Mouse (Mus musculus) forebrain, embryonic 11.5 days (tissue): ENCODE results near the gene B3galt5. TPM values are rescaled to one million over a fixed set of nuclear protein-coding genes. Genes with fewer than 3 reads are reported as not detected.

Experiments
- ATAC-seq: fragments of 200-750 bp; cut with Nextera tagmentation; replicated peaks from 2 replicates; pipeline ENCODE4 v1.8.0; 2017; ENCODE audit warnings: moderate TSS enrichment; ENCODE audit not compliant: low FRiP score
- DNase-seq: peaks from one replicate; pipeline ENCODE4 v3.0.0-alpha.2; 2017; ENCODE audit warnings: low spot score
- H3K27ac ChIP-seq: fragments of 300-500 bp; sonication (generic); 2 replicates; pipeline ENCODE4 v1.5.1; 2014; ENCODE audit warnings: low read depth, low read length
- H3K27me3 ChIP-seq: fragments of 300-500 bp; sonication (generic); 2 replicates; pipeline ENCODE4 v1.6.1; 2014; ENCODE audit warnings: mild to moderate bottlenecking, low read length, mixed read lengths; ENCODE audit not compliant: control insufficient read depth, insufficient read depth
- H3K36me3 ChIP-seq: fragments of 300-500 bp; sonication (generic); 2 replicates; pipeline ENCODE4 v1.6.1; 2014; ENCODE audit warnings: mild to moderate bottlenecking, low read length, moderate library complexity, mixed read lengths; ENCODE audit not compliant: control insufficient read depth, insufficient read depth
- H3K4me1 ChIP-seq: fragments of 300-500 bp; sonication (generic); replicated peaks from 2 replicates; pipeline ENCODE4 v1.6.1; 2014; ENCODE audit warnings: low read length, mixed read lengths; ENCODE audit not compliant: control insufficient read depth, insufficient read depth
- H3K4me2 ChIP-seq: fragments of 300-500 bp; sonication (generic); 2 replicates; pipeline ENCODE4 v1.6.1; 2014; ENCODE audit warnings: low read depth, mild to moderate bottlenecking, low read length, moderate library complexity, mixed read lengths; ENCODE audit not compliant: severe bottlenecking
- H3K4me3 ChIP-seq: fragments of 300-500 bp; sonication (generic); 2 replicates; pipeline ENCODE4 v1.5.1; 2014; ENCODE audit warnings: low read depth, low read length
- H3K9ac ChIP-seq: fragments of 300-500 bp; sonication (generic); 2 replicates; pipeline ENCODE4 v1.6.1; 2014; ENCODE audit warnings: low read length
- H3K9me3 ChIP-seq: fragments of 300-500 bp; sonication (generic); 2 replicates; pipeline ENCODE4 v1.6.1; 2016; ENCODE audit warnings: low read length, mixed read lengths; ENCODE audit not compliant: control insufficient read depth
- WGBS: fragments of 180-500 bp; shearing (Covaris S2); extraction: QIAGEN DNeasy Blood & Tissue Kit; methylation state at CpG from one replicate; pipeline ENCODE4 v1.1.7; 2014; 5-methylcytosine and 5-hydroxymethylcytosine counted together
- polyA plus RNA-seq: library from polyadenylated mRNA; unstranded; fragments of >200 nt; fragmentation: Nextera tagmentation; extraction: Ambion mirVana; gene quantifications from 2 replicates; pipeline ENCODE4 v1.2.1, GENCODE M21; 2014

The B3galt5 gene
- polyA plus RNA-seq, 1 experiment from 2014 or later, result 0.41 TPM

DNA sequence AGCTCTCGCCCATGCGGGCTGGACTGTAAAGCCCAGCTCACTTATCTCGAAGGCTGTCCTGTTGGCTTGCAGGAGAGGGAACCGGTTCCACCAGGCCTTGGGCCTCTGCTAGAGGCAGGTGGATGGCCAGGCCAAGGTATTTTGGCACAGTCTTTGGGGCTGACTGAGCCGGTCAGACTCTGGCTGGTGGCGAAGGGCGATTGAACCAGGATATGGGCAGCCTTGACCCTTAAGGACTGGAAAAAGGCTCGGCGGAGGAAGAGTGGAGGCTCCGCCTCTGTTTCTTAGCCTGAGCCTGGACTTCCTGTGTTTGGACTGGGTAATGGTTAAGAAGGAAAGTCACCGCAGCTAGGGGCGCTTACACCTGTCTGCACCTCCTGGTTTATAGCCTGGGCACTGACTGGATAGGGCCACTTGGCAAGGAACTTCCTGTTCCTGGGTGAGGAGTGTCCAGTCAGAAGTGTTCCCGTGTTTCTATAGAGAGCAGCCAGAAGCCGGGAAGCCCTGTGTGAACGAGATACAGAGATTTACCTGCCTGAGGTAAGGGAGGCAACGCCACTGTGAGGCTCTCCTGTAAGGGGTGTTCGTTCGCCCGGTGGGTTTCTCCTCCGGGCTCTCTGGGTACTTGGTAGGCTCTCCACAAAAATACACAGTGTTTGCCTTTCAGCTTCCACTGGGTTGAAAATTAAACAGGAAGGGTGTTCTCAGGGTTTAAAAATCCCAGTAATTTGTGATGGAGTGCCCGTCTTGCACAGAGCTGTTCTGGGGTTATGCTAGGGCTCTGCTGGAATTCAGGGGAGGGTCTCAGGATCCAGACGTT, 125.9 kb downstream of the B3galt5 start:
- no peaks in the 10 kb centered on the region for H3K4me1 ChIP-seq
- DNase-seq, result no peak

DNA sequence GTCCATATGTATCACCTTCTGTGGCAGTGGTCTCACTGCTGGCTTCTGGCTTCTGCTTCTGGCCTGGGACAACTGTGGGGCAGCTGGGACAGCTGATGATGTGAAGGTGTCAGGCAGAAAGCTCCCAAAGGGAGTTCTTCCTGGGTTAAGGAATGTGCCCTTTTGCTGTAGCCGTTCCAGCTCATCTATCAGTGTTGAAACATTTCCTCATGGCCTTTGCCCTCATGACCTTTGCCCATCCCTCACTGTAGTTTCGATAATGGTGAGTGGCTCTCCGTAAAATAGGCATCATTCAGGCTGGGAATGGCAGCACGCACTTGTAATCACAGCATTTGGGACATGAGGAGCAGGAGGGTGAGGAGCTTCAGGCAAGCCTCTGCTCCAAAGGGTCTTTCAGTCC, 127.3 kb downstream of the B3galt5 start:
- no peaks in the 10 kb centered on the region for H3K27me3 ChIP-seq
- 74% methylated on average over 4 of the region's 4 CpGs for WGBS
- ATAC-seq (no peak), DNase-seq (no peak)
- no peaks in the 10 kb centered on the region for H3K9me3 ChIP-seq
- no peak overlapping the region for H3K4me3 ChIP-seq
- no peaks in the 10 kb centered on the region for H3K36me3 ChIP-seq
- H3K27ac ChIP-seq, result no peak overlapping the region
- H3K4me2 ChIP-seq, result no peak overlapping the region
- H3K9ac ChIP-seq, result no peak overlapping the region
- no peaks in the 10 kb centered on the region for H3K4me1 ChIP-seq

More for the DNA sequence above, 125.9 kb downstream of the B3galt5 start:
- no peak overlapping the region for H3K9ac ChIP-seq
- no peak overlapping the region for H3K27ac ChIP-seq
- H3K4me2 ChIP-seq, result no peak overlapping the region
- no peak for ATAC-seq
- WGBS, result 88% methylated on average over 22 of the region's 22 CpGs
- H3K36me3 ChIP-seq, result no peaks in the 10 kb centered on the region
- H3K27me3 ChIP-seq, result no peaks in the 10 kb centered on the region
- H3K9me3 ChIP-seq, result no peaks in the 10 kb centered on the region
- no peak overlapping the region for H3K4me3 ChIP-seq

DNA sequence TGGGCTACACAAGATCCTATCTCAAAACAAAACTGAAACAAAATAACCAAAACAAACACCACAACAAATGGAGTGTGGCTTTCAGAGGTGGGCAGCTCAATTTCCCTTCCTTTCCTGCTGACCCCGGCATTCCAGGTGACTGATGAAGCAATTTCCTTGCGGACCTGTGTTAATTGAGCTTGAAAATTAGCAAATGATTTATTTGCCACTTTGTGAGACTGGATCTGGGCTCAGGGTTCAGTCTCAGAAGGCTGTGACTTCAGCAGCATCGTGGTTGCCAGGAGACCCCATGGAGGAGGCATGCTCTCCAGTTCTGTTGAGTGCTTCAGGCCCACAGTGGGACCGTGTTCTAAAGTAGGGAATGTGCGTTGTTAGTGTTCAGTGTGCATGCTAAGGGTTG, 127.7 kb downstream of the B3galt5 start:
- no peak for DNase-seq
- Histone ChIP-seq H3K27me3 (no peaks in the 10 kb centered on the region), H3K9me3 (no peaks in the 10 kb centered on the region), H3K27ac (no peak overlapping the region), H3K9ac (no peak overlapping the region), H3K4me3 (no peak overlapping the region), H3K36me3 (no peaks in the 10 kb centered on the region), H3K4me2 (no peak overlapping the region), H3K4me1 (no peaks in the 10 kb centered on the region)
- ATAC-seq, result no peak
- 81% methylated on average over 5 of the region's 5 CpGs for WGBS

DNA sequence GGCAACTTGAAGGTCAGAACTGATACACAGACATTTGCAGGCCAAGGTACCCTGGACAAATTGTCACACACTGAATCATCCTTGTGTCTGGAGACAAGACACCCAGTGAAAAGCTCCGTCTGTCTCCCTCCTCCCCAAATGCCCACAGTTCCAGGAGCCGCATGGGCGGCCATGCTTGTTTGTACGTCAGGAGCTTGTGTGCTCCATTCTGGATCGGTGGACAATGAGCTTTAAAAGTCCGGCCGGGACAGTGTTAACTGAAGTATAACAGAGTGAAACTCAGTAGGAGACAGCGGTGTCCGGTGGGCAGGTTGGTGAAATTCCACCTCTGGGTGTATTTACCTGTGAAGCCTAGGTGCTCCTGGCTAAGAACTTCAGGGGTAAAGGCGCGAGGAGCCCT, 129.3 kb downstream of the B3galt5 start:
- Histone ChIP-seq H3K36me3 (no peaks in the 10 kb centered on the region), H3K4me3 (no peak overlapping the region), H3K9ac (no peak overlapping the region), H3K27me3 (no peaks in the 10 kb centered on the region), H3K27ac (no peak overlapping the region), H3K4me2 (no peak overlapping the region), H3K4me1 (no peaks in the 10 kb centered on the region), H3K9me3 (no peaks in the 10 kb centered on the region)
- ATAC-seq (no peak), DNase-seq (no peak)
- 88% methylated on average over 11 of the region's 11 CpGs for WGBS

Other genes starting within 250 kb of the B3galt5 start
- 98.2 and 101 TPM in 2 replicates for gene Psmg1, start 244.8 kb upstream of the B3galt5 start, polyA plus RNA-seq
- 183 and 192 TPM in 2 replicates for gene Brwd1, start 153.3 kb upstream of the B3galt5 start, polyA plus RNA-seq
- gene Hmgn1, start 108.1 kb upstream of the B3galt5 start, polyA plus RNA-seq, result 882 and 935 TPM in 2 replicates
- 122 and 123 TPM in 2 replicates for gene Wrb, start 90.4 kb upstream of the B3galt5 start, polyA plus RNA-seq
- gene Lca5l, start 43.5 kb upstream of the B3galt5 start, polyA plus RNA-seq, result 1.2 TPM in 2 replicates
- gene Sh3bgr, start 35.4 kb upstream of the B3galt5 start, polyA plus RNA-seq, result 0.76 and 1.3 TPM in 2 replicates
- not detected in 2 replicates for gene Itgb2l, start 207.8 kb downstream of the B3galt5 start, polyA plus RNA-seq
- gene Pcp4, start 231.8 kb downstream of the B3galt5 start, polyA plus RNA-seq, result 7.5 and 9.4 TPM in 2 replicates